Mouse (Mus musculus) CH12.LX (cell line): ENCODE results near the gene Eif3c.

ENCODE experiments used
- CTCF ChIP-seq, 2 experiments: IDR thresholded peaks in 1 of 2; conservative IDR thresholded peaks in 1 of 2; 2 replicates each; pipeline ENCODE4 v1.5.1; 2011 to 2012; ENCODE audit warnings: low read depth in 2 of 2, low read length in 2 of 2, improper control_type of control experiment in 1 of 2, inconsistent platforms in 1 of 2, mild to moderate bottlenecking in 1 of 2, moderate library complexity in 1 of 2
- EP300 ChIP-seq: IDR thresholded peaks from 2 replicates; pipeline ENCODE4 v1.6.1; 2011; ENCODE audit warnings: low read length, improper control_type of control experiment
- POLR2A ChIP-seq: IDR thresholded peaks from 2 replicates; pipeline ENCODE4 v1.6.1; 2011; ENCODE audit warnings: low read depth, mild to moderate bottlenecking, improper control_type of control experiment, low read length
- ZNF384 ChIP-seq: IDR thresholded peaks from 2 replicates; pipeline ENCODE4 v1.6.1; 2012; ENCODE audit warnings: low read depth, low read length, improper control_type of control experiment, inconsistent platforms

- TF ChIP-seq POLR2A, result no peak
- TF ChIP-seq EP300, result no peak
- no peak for TF ChIP-seq ZNF384
- TF ChIP-seq CTCF (conservative IDR thresholded peaks at IDR 0.05 in 1 of 2, IDR thresholded peaks at IDR 0.05 in 1 of 2; ENCODE audit: low read depth in 2 of 2, low read length in 2 of 2), result no peak
Measured at GRCm38 (mm10) chr7:126507126-126507778, 59.0 kb downstream of the Eif3c start.
